Mouse (Mus musculus): ENCODE measurements around the gene Vps37b.

GRCm38 (mm10) chr5:124014791-124015251, 17.2 kb downstream of the Vps37b start:
- TF ChIP-seq POLR2A (IDR thresholded peaks at IDR 0.05; ENCODE audit: control insufficient read depth, extremely low read depth, insufficient read depth, low read length, poor library complexity) (no peak), CTCF (IDR thresholded peaks at IDR 0.05; ENCODE audit: borderline replicate concordance, control insufficient read depth, extremely low read depth, insufficient read depth, low read length, poor library complexity) (no peak)

All from thymus, adult 2 months (tissue).